Mouse (Mus musculus) layer of hippocampus, adult 9-10 months (tissue): Measurements from ENCODE around the gene Zbtb20.

Source experiments
- DNase-seq: peaks from one replicate; pipeline ENCODE4 v3.0.0; 2022; ENCODE audit warnings: low spot score

Zbtb20 gene

DNA sequence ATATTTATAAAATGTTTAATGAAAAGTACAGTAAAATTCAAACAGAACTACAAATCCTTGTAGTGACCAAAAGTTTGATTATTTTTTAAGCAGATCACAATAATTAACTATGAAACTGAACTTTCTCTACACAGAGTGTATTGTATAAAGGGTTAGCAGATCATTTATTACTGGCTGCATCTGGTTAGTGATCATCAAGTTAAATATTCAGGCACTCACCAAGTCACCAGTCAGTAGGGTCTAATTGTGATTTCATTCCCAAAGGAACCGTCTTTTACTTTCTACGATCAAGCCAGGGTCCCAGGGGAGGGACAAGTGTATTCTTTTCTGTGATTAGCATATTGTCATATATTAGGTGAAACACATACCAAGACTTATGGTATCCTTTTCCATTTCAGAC lies 426.5 kb downstream of the Zbtb20 start:
- no peak for DNase-seq

DNA sequence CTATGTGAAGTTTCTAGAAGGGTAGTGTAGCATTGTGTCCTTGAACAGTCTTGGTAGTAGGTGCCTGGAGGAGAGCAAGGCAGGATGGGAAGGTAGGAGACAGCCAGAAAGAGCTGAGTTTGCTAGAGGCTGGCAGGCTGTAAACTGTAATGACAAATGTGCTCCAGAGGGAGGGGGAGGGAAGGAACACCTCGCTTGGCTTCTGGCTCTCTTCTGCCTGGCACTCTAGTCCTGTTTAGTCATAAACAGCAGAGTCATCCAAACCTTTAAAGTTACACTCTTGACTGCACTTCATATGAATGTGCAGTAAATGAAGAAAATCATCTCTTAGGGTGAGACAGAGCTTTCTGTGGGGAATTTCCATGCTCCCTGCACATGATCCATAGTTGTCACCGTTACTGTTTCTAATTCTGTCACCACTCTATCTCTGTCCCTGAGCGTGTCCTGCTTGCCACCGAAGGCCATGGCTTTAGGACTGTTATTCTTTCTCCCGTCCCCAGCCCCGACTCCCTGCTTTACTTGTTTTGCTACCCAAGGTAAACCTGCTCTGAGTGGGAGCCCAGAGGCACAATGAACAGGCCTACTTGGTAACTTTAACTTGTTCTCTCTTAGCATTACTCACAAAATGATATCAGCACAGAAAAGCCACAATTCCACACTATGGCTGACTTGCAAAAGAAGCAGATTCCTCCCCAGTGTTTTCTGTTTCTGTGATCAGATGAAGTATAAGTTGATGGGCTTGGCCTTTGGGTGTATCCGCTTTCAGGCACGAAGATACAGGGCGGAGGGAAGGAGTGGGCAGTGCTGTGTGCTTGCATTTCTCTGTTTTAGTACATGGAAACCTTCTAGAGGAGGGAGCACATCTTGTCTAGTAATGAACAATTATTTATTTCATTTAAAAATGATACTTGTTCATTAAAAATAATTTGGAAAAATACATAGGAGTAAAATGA lies 427.8 kb downstream of the Zbtb20 start:
- DNase-seq: no peak

DNA sequence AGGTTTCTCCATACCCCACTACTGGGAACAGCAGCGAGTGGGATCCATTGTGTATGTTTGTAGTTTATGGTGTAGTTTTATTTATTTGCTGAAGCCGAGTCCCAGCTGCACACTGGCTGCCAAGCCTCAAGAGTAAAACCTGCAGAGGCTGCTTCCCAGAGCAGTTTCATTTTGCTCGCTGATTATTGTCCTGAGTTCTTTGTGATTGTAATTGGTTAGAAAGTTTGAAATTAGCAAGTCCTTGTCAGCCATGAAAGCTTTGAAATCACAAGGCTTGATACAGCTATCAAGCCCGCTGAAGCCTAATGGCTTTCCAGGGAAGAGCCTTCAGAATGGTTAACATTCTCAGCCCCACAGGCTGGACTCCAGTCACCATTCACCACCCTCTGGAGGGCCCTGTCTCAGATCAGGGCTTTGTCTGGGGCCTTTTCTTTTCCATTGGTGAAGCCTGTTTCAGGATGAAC lies 434.3 kb downstream of the Zbtb20 start:
- no peak for DNase-seq

DNA sequence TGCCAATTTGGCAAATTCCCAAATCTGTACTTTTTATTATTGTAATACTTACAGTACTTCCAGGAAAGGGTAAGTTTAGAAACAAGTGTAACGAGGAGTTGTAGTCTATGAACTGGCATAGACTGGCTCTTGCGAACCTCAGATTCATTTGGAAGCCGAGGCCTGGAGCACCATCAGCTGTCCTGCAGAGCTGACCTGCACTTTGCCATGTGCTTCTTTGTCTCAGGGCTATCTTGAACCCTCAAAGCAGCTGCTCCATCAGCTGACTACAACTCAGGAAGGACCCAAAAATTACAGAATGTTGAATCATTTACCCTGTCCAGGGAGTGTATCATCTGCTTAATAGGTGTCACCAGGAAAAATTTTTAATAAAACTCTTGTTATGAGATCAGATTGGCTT lies 448.3 kb downstream of the Zbtb20 start:
- no peak for DNase-seq

DNA sequence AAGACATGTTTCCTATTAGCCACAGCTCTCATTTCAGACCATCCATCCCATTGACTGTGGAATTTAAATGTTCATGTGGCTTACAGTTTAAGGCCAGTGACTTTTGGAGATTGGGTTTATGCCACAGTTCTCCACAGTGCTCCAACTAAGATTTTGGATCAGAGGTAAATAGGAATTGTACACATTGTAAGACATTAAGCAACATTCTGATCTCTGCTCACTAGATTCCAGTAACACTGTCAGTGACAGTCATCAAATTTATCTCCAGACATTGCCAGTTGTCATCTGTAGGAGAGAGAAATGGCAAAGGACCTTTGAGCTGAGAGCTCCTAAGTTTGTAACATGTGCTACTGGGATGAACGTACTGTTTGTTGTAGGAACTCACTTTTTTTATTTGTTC lies 452.5 kb downstream of the Zbtb20 start:
- DNase-seq: no peak

DNA sequence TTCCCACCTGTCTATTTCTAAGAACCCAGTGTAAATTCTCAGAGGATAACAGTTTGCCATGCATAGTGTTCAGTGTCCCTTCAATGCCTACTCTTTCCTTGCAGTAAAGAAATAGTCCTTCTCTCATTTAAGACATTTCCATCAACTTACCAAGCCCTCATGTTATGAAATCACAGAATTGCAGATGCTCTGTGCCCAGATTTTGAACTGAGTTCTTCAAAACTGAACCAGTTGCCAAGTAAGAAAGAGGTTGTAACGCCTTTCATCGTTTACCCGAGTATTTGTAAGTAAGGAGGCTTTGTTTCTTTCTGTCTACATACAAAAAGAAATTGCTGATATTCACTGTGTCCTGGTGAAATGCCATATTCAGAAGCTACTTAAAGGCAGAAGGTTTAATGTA lies 454.5 kb downstream of the Zbtb20 start:
- no peak for DNase-seq

DNA sequence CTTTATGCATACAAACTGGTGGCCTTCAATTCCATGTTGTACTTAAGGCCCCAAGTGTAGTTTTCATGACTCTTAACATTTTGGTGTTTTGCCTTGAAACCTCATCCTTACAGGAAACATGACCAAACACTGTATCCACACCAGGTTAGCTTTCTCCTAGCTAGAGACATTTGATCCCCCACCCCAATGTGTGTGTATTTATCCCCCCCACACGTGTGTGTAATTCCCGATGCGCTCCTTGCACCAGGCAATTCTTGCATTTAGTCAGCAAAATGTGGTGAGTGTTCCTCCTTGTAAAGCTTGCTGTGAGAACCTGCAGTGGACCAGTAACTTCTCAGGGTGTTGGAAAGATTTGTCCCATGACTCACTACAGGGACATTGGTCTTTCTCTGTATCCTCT lies 455.8 kb downstream of the Zbtb20 start:
- DNase-seq: no peak

DNA sequence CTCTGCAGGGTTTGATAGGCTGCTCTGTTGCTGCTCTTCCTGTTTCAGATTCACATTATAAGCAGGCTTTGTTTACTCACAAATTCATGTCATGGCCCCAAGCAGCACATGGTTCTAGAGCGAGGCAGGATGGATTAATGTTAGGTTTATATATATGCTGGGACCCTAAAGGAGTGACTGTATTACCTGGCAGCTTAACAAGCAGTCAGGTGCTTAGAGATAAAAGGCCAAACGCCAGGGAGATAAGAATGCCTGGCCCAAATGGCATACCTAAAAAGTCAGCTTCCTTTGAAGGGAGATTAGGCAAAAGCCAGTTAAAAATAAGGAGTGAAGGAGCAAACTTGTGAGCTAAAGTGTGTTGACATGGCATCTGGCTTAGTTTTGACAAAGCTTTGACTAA lies 457.1 kb downstream of the Zbtb20 start:
- no peak for DNase-seq

DNA sequence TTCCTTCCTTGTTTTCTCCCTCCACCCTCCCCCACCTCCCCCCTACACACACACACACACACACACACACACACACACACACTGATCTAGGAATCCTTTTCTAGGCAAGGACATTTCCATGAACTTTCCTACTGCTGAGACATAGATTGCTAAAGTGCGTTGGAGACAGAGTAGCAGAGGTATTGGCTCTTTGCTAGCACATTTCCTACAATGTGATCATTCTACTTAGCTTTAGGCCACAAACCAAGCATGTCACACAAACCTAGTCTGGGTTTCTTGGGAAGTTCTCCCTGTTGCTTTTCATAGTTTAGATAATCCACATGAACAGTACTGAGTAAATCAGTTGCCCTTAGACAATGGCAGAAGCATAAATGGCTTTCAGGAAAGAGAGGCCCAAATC lies 457.6 kb downstream of the Zbtb20 start:
- DNase-seq: no peak

DNA sequence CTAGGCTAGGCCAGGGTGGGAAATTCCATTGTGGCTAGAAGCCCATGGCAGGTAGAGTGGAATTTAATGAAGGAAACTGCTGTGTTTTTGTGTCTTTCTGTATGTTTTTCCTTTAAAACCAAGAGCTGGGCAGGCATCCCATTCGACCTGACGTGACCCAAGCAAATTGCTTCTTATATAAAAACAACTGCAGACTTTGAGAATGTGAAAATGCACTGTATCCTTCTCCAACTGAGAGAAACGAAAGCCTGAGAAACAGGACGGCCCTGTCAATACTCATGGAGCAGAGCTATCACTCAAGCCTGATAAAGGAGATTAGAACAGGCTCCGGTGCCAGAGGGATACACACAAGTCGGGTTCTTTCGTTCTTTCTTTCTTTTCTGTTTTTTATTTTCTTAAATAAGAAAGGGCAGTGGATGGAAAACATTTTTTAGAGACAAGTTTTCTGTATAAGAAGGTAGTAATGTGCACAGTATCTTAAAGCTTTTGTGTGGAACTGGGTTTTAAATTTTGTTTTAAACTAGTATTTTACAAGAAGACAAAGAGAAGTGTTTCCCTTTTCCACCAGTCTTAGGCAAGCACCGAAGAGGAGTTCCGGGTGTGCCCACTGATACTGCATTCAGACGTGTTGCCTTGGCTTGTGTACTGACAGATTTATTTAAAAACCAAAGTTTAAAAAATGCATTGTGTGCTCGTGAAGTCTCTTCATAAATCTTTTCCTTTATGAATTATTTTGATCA lies 458.9 kb downstream of the Zbtb20 start:
- DNase-seq: no peak

DNA sequence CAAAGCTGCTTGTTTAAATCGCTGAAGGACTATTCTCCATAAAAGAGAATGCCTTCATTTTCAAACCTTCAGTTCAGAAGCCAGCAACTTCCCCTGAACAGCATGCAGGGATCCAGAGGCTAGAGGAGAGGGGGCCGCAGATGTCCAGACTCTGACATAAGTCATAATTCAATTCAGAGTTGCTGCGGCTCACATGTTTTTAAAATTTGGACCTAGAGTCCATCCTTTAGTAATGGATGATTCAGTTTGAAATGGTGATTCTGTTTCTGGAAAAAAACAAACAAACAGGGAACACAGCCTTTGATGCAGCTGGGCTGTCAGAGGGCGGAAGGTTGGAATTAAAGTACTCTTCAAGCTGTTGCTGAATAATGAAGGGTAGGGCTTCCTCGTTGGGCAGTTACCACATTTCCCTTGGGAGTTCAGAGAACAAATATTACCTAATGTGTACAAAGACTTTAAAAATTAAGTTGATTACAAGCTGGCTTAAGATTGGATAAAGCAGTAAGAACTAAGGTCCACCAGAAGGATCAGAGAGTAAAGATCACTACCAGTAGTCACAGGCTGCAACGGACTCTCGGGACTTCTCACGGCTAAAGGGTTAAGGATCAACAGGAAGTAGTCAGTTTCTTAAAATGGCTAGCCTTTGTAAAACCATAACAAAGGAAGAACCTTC lies 459.6 kb downstream of the Zbtb20 start:
- DNase-seq: no peak

DNA sequence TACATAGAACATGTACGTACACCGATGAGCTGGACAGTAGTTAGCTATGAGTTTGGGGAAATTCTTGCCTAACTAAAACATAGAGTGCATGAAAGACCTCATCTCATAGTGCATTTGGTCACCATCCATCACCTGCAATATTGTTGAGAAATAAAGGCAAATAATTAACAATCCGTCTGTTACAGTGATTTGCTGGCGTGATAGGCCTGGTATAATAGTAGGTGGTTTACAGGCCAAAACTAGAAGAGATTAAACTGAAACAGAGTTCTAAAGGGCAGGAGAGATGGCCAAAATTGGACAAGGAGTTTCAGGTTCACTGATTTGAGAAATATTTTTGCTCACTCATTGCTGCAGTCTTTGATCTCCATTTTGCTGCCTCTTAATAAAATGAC lies 460.1 kb downstream of the Zbtb20 start:
- no peak for DNase-seq

DNA sequence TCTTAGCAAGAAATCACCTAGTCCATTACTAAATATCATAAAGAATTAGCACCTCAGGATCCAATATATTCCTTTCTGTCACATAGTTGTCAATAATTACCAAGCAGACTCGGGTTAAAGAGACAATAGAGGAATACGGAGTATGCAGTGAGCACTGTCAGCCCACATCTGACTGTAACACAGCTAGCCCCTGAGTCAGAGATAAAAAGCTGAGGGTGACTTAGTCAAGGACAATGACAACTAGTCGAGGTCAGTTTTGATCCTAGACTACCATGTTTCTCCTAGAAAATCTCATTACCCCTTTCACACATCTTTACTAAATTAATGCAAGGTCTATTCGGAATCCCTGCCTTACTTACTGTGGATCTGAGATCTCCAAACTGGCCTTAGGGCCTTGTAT lies 465.0 kb downstream of the Zbtb20 start:
- no peak for DNase-seq

DNA sequence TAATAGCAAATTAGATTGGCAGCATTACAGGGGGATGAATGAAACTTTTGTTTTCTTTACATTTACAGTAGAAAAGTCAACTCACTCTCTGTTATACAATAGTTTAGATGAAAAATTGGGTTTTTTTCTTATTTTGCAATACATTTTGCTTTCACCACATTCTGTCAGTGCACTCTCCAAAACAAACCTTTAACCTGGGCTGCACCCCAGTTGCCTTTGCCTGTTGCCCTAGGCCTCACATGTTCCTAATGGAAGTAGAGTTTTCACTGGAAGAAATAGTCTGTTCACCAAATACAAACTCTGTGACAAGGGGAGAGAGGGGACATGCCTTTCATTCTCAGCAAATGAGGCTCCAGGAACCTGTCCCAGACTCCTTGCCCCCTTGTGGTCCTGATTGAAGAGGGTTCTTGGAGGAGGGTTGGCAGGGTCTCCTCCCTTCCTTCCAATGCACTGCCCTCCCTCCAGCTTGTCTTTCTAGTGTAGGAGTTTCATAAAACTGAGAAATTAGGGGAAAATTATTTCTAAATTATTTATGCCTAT lies 466.3 kb downstream of the Zbtb20 start:
- no peak for DNase-seq

DNA sequence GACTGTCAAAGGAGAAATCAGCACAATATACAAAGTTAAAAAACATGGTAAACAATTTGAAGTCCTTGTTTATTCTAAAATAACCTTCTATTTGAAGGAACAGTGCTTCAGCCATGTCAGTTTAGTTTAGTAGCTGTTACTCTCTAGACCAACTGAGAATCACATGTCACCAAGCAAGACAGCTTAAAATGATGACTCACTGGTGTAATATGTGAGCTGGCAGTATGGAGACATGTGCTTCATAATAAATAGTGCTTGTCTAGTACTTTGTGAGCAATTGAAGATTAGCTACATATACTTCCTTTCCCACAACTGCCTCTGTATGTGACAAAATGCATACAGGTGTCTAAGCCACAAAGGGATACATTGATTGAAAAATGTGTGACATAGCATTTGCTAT lies 470.4 kb downstream of the Zbtb20 start:
- DNase-seq: no peak

DNA sequence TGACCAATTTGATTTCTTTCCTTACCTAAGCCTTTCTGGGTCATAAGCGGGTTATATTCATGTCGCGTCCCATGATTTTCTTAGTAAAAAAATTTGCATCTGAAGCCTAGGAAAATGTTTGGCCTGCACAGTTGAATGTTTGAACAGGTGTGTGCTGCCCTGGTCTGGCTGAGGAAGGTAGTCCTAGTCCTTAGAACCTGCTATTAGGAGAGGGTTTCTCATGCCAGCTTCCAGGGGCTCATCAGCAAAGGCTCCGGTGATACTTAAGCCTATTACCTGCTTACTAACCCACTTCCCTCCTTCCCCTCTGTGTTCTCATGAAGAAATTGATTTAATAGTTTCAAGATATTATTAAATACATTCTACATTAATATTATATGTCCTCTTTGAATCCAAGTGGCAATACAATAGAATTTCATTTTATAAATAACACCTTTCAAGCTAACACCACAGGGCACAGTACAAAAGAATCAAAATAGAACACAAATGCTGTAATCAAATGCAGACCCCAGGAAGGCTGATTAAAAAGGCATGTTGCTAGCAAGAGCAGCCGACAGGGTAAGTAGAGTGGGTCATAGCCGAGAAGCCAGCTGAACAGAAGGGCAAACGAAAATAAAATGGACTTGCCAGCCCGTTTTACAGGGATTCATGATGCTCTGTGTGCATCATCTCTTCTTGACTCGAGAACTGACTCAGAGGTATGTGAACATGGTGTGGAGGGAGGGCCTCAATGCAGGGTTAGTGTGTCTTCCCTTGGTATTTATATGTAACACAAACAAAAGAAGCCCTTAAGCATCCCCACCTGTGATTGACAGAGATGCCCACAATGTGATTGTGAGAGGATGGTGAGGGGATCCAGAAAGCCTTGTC lies 480.3 kb downstream of the Zbtb20 start:
- no peak for DNase-seq

DNA sequence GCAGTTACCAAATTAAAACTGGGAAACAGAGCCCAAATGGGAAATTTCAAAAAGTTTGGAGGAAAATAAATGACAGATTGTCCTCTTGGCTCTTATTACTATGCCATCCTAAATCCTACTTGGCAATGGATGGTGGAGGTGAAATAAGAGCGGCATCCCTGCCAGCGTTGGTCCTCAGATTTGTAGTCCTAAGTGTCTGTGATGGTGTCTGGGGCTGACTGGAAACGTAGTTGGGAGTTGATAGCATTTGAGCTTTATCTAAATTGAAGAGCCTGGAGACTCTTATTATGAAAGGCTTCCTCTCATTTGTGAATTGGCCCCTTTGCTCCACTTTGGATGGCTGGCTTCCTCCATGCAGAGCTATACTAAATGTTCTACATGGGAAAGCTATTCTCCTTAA lies 483.9 kb downstream of the Zbtb20 start:
- no peak for DNase-seq

DNA sequence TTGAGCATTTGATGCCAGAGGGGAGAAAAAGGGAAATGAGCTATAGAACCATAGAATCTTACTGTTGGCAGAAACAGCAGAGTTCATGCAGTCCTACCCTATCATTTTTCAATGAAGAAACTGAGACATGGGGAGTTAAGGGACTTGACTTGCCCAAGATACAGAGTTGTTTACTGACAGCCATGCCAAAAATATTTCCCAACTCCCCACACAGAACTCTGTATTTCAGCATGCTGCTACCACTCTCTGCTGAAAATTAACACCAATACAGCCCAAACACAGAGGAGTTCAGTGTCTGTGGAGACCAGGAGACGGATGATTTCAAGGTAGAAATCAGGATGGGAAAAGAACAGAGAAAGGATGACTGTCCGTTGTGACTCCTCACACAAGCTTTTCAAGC lies 484.4 kb downstream of the Zbtb20 start:
- no peak for DNase-seq

DNA sequence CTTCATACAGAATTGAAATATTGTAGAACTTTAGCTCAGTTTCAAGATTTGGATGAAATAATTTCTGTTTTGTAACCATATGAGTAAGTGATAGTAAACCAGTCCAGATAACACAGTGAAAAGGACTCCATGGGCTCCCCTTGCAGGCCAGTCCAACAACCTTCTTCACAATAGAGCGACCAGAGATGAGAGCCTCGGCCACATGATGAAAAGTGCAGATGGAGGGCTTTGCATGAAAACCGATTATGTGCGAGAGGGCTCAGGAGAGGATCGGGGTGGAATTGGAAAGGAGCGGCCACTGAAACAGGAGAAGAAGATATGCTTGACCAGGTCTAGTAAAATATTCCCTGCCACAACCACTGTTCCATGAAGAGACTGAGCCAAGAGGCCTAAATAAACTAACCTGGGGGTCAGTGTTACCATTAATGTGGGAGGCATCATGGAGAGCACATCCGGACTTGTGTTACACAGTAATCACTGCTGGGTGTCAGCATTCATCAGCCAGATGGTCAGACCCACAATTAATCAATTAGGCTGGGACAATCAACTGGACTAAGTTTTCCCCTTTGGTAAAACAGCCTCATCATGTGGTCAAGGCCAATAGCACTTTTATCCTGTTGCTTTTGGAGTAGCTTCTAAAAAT lies 485.3 kb downstream of the Zbtb20 start:
- DNase-seq: no peak

DNA sequence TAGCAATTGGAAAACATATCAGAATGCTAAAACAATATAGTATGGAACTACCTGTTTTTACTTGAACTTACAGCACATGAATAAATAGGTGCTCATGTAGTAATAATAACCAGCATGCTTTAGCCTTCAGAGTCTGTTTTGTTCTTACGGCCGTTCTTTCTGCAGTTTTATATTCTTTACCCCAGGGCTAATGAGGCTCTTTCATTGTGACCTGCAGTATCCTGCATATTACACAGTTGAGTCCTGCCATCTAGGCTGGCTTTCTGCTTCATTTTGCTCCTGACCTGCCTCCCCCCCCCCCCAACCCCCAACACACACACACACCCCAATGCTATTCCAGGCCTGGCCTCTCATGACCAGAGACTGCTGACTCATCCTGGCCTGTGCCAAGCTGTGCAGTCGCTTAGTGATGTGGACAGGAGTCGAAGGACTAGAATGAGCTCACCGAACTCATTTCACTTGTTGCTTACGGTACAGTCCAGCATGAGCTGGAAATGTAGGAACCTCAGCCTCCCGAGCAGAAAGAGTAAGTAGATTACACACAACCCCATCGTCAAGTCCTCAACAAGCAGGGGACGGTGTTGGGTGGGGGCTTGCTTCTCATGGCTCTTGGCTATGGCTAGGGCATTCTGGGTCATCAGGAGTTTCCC lies 487.1 kb downstream of the Zbtb20 start:
- DNase-seq: no peak
